Mouse (Mus musculus) urinary bladder, postnatal 0 days (tissue): Measurements from ENCODE around the gene Gm21954. TPM values are rescaled to one million over a fixed set of nuclear protein-coding genes. Genes with fewer than 3 reads are reported as not detected.

Experiments
- polyA plus RNA-seq: library from polyadenylated mRNA; unstranded; fragments of >200 nt; fragmentation: Nextera tagmentation; extraction: Ambion mirVana; gene quantifications from 2 replicates; pipeline ENCODE4 v1.2.1, GENCODE M21; 2015

The Gm21954 gene
- not detected in 2 replicates for polyA plus RNA-seq

GRCm38 (mm10) chr3:55472110-55472509, at the start of gene Gm21954:
Gene Gm21954, minus strand, starts transcription at chr3:55472210.

Other genes with a start within 250 kb of the Gm21954 start
- gene Dclk1, start 229.8 kb downstream of the Gm21954 start, polyA plus RNA-seq, result 12.2 and 13.1 TPM in 2 replicates